Mouse (Mus musculus) heart, embryonic 15.5 days (tissue): ENCODE results near the gene Rnf216. TPM values are rescaled to one million over a fixed set of nuclear protein-coding genes. Genes with fewer than 3 reads are reported as not detected.

ENCODE experiments used
- ATAC-seq: fragments of 200-750 bp; cut with Nextera tagmentation; replicated peaks from 2 replicates; pipeline ENCODE4 v1.8.0; 2017; ENCODE audit warnings: low read depth, moderate TSS enrichment; ENCODE audit not compliant: insufficient number of reproducible peaks, insufficient read depth, low FRiP score
- H3K27ac ChIP-seq: fragments of 300-500 bp; sonication (generic); 2 replicates; pipeline ENCODE4 v1.5.1; 2015; ENCODE audit warnings: mild to moderate bottlenecking, inconsistent platforms
- H3K27me3 ChIP-seq: fragments of 300-500 bp; sonication (generic); 2 replicates; pipeline ENCODE4 v1.6.1; 2015; ENCODE audit warnings: inconsistent platforms
- H3K36me3 ChIP-seq: fragments of 300-500 bp; sonication (generic); 2 replicates; pipeline ENCODE4 v1.6.1; 2015; ENCODE audit warnings: mild to moderate bottlenecking, inconsistent platforms
- H3K4me1 ChIP-seq: fragments of 300-500 bp; sonication (generic); replicated peaks from 2 replicates; pipeline ENCODE4 v1.6.1; 2015; ENCODE audit warnings: inconsistent platforms
- H3K4me2 ChIP-seq: fragments of 300-500 bp; sonication (generic); 2 replicates; pipeline ENCODE4 v1.6.1; 2015; ENCODE audit warnings: inconsistent platforms, mild to moderate bottlenecking, moderate library complexity
- H3K4me3 ChIP-seq: fragments of 300-500 bp; sonication (generic); 2 replicates; pipeline ENCODE4 v1.5.1; 2015; ENCODE audit warnings: mild to moderate bottlenecking, inconsistent platforms
- H3K9ac ChIP-seq: fragments of 300-500 bp; sonication (generic); 2 replicates; pipeline ENCODE4 v1.6.1; 2015; ENCODE audit warnings: mild to moderate bottlenecking, inconsistent platforms
- H3K9me3 ChIP-seq: fragments of 300-500 bp; sonication (generic); replicated peaks from 2 replicates; pipeline ENCODE4 v1.6.1; 2016; ENCODE audit warnings: inconsistent platforms
- WGBS: fragments of 180-500 bp; shearing (Covaris S2); methylation state at CpG from one replicate; pipeline ENCODE4 v1.1.7; 2015; ENCODE audit warnings: mixed read lengths; 5-methylcytosine and 5-hydroxymethylcytosine counted together
- polyA plus RNA-seq: library from polyadenylated mRNA; unstranded; fragments of >200 nt; fragmentation: Nextera tagmentation; extraction: Ambion mirVana; gene quantifications from 2 replicates; pipeline ENCODE4 v1.2.1, GENCODE M21; 2015

The Rnf216 gene
- polyA plus RNA-seq, 1 experiment from 2014 or later: 23.9 TPM

GRCm38 (mm10) chr5:142974598-142975121, 138.1 kb downstream of the Rnf216 start:
- Histone ChIP-seq H3K27ac (0 out of 2 replicates have a peak overlapping the region, but pooled peaks have one; percentile 2), H3K36me3 (peaks cover 23% of the 10 kb centered on the region), H3K9me3 (no peaks in the 10 kb centered on the region), H3K4me2 (peak overlapping the region; percentile 49), H3K27me3 (no peaks in the 10 kb centered on the region), H3K9ac (no peak overlapping the region), H3K4me1 (peaks cover 17% of the 10 kb centered on the region), H3K4me3 (peak overlapping the region; percentile 16)
- 6% methylated on average over 18 of the region's 18 CpGs for WGBS
- ATAC-seq: peak; percentile 62; the same call in 1 of the 2 replicates

- ATAC-seq: no peak
- no peak overlapping the region for H3K4me3 ChIP-seq
- no peak overlapping the region for H3K4me2 ChIP-seq
- WGBS: 53% methylated on average over 3 of the region's 3 CpGs
- H3K9me3 ChIP-seq: no peaks in the 10 kb centered on the region
- H3K27ac ChIP-seq: 0 out of 2 replicates have a peak overlapping the region, but pooled peaks have one; percentile 2
- H3K9ac ChIP-seq: no peak overlapping the region
- no peaks in the 10 kb centered on the region for H3K27me3 ChIP-seq
- H3K36me3 ChIP-seq: peaks cover 28% of the 10 kb centered on the region
- peaks cover 17% of the 10 kb centered on the region for H3K4me1 ChIP-seq
Measured at GRCm38 (mm10) chr5:142973971-142974370, 138.8 kb downstream of the Rnf216 start.

- WGBS: 90% methylated on average over 14 of the region's 14 CpGs
- Histone ChIP-seq H3K4me2 (no peak overlapping the region), H3K9me3 (no peaks in the 10 kb centered on the region), H3K27me3 (no peaks in the 10 kb centered on the region), H3K9ac (no peak overlapping the region), H3K27ac (no peak overlapping the region), H3K36me3 (peaks cover 31% of the 10 kb centered on the region), H3K4me3 (no peak overlapping the region), H3K4me1 (peaks cover 15% of the 10 kb centered on the region)
- no peak for ATAC-seq
Measured at GRCm38 (mm10) chr5:142968411-142968810, 144.4 kb downstream of the Rnf216 start.

DNA sequence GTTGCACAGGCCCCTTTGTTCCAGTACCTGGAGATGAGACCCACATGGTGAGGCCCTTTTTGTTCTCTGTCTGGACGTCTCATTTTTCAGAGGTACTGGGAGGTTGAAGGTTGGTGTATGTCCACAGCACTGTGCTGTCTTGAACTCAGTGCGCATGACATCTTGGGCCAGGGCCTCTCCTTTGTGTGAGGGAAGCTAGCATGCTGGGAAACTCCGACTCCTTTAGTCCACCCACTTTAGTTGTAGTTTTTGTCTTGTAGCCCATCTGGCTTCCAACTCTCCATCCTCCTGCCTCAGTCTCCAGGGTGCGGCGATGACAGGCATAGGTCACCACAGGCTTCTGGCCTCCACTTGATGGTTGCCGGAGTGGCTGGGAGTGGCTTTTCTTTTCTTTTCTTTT, 148.1 kb downstream of the Rnf216 start:
- Histone ChIP-seq H3K9ac (no peak overlapping the region), H3K36me3 (peaks cover 7% of the 10 kb centered on the region), H3K27me3 (peaks cover 4% of the 10 kb centered on the region; the same call in 1 of the 2 replicates), H3K4me2 (peak overlapping the region; percentile 94), H3K4me3 (0 out of 2 replicates have a peak overlapping the region, but pooled peaks have one; percentile 81), H3K4me1 (peaks cover 49% of the 10 kb centered on the region), H3K9me3 (no peaks in the 10 kb centered on the region), H3K27ac (no peak overlapping the region; the same call in 1 of the 2 replicates)
- ATAC-seq: no peak
- WGBS: 86% methylated on average over 6 of the region's 6 CpGs

- no peak for ATAC-seq
- H3K9me3 ChIP-seq: no peaks in the 10 kb centered on the region
- WGBS: 52% methylated on average over 17 of the region's 17 CpGs
- H3K4me1 ChIP-seq: peaks cover 50% of the 10 kb centered on the region
- 0 out of 2 replicates have a peak overlapping the region, but pooled peaks have one; percentile 85 for H3K9ac ChIP-seq
- peak overlapping the region; percentile 81 for H3K4me3 ChIP-seq
- H3K27me3 ChIP-seq: peaks cover 4% of the 10 kb centered on the region; the same call in 1 of the 2 replicates
- peak overlapping the region; percentile 87 for H3K27ac ChIP-seq
- H3K4me2 ChIP-seq: peak overlapping the region; percentile 94
- 0 out of 2 replicates have a peak, but pooled peaks cover 3% of the 10 kb centered on the region for H3K36me3 ChIP-seq
Measured at GRCm38 (mm10) chr5:142963705-142964494, 148.9 kb downstream of the Rnf216 start.

DNA sequence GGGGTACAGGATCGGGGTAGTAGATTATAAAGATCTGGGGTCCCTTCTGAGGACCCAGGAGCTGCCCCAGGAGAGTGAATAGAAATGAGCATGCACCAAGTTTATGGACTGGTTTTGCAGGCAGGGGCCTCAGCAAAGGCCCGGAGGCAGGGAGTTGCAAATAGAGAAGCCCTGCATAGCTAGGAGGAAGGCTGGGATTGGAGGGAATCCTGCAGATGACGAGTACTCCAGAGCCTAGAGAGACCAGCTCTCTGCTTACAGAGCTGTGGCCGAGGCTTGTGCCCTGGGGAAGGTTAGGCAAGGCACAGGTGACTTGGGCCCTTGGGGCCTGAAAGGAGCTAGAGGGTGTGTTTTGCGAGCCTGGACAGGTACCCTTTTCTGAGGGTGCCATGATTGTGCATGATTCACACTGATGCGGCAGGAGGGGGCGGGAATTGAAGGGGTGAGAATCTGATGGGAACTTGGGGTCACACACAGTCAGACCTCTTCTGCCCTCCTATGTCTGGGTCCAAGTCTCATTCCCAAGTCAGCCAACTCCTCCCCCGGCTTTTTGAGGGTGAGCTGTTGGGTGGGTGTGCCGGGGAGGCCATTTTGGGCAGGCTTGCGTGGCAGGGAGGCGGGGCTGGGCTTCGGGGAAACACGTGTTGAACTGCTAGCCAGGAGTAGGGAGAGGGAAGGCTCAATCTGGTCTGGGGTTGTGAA, 149.6 kb downstream of the Rnf216 start:
- Histone ChIP-seq H3K9ac (peak overlapping the region; percentile 85; the same call in 1 of the 2 replicates), H3K27me3 (peaks cover 4% of the 10 kb centered on the region; the same call in 1 of the 2 replicates), H3K4me2 (peak overlapping the region; percentile 94), H3K27ac (peak overlapping the region; percentile 87), H3K36me3 (0 out of 2 replicates have a peak, but pooled peaks cover 3% of the 10 kb centered on the region), H3K4me3 (peak overlapping the region; percentile 81), H3K9me3 (no peaks in the 10 kb centered on the region), H3K4me1 (peaks cover 50% of the 10 kb centered on the region)
- no peak for ATAC-seq
- WGBS: 21% methylated on average over 13 of the region's 13 CpGs

GRCm38 (mm10) chr5:142962444-142962961, 150.3 kb downstream of the Rnf216 start:
- Histone ChIP-seq H3K27ac (peak overlapping the region; percentile 87), H3K27me3 (peaks cover 4% of the 10 kb centered on the region; the same call in 1 of the 2 replicates), H3K4me2 (peak overlapping the region; percentile 94), H3K4me3 (peak overlapping the region; percentile 81), H3K9me3 (no peaks in the 10 kb centered on the region), H3K36me3 (no peaks in the 10 kb centered on the region), H3K4me1 (peaks cover 50% of the 10 kb centered on the region), H3K9ac (peak overlapping the region; percentile 85)
- WGBS: 20% methylated on average over 11 of the region's 11 CpGs
- no peak for ATAC-seq

GRCm38 (mm10) chr5:142961881-142962443, 150.8 kb downstream of the Rnf216 start:
- peak overlapping the region; percentile 87 for H3K27ac ChIP-seq
- peaks cover 4% of the 10 kb centered on the region; the same call in 1 of the 2 replicates for H3K27me3 ChIP-seq
- 2% methylated on average over 43 of the region's 43 CpGs for WGBS
- H3K9ac ChIP-seq: peak overlapping the region; percentile 85
- ATAC-seq: peak; percentile 74
- H3K4me1 ChIP-seq: peaks cover 50% of the 10 kb centered on the region
- no peaks in the 10 kb centered on the region for H3K9me3 ChIP-seq
- H3K36me3 ChIP-seq: no peaks in the 10 kb centered on the region
- H3K4me2 ChIP-seq: peak overlapping the region; percentile 94
- peak overlapping the region; percentile 81 for H3K4me3 ChIP-seq

DNA sequence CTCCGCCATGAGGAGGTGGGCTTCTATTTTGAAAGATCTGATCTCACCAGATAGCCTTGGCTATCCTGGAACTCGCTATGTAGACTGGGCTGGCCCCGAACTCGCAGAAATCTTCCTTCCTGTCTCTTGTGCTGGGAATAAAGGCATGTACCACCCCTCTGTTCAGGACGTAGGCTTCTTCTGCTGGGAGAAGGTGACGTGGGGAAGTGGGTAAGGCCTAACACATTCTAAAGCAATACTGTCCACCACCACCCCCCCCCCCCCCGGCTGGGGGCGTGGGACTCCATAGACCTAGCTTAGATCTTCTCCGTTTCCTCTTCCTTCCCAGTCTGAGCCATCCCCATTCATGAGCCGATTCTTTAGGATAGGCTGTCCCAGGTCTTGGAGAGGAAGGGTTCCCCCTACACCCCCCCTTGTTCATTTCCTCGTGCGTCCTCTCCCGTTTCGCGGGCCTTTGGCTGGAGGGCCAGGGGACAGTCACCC, 151.4 kb downstream of the Rnf216 start:
- peak overlapping the region; percentile 85 for H3K9ac ChIP-seq
- peak overlapping the region; percentile 94 for H3K4me2 ChIP-seq
- peak overlapping the region; percentile 81 for H3K4me3 ChIP-seq
- no peaks in the 10 kb centered on the region for H3K36me3 ChIP-seq
- H3K27me3 ChIP-seq: peaks cover 4% of the 10 kb centered on the region; the same call in 1 of the 2 replicates
- H3K27ac ChIP-seq: peak overlapping the region; percentile 87
- peak; percentile 54 for ATAC-seq
- 5% methylated on average over 13 of the region's 15 CpGs for WGBS
- H3K4me1 ChIP-seq: peaks cover 50% of the 10 kb centered on the region
- no peaks in the 10 kb centered on the region for H3K9me3 ChIP-seq

GRCm38 (mm10) chr5:142960775-142961271, 152.0 kb downstream of the Rnf216 start:
- H3K36me3 ChIP-seq: no peaks in the 10 kb centered on the region
- H3K4me2 ChIP-seq: peak overlapping the region; percentile 94
- under 1% methylated on average over 59 of the region's 59 CpGs for WGBS
- no peaks in the 10 kb centered on the region for H3K9me3 ChIP-seq
- no peak for ATAC-seq
- H3K9ac ChIP-seq: peak overlapping the region; percentile 85
- H3K4me1 ChIP-seq: peaks cover 46% of the 10 kb centered on the region
- H3K27ac ChIP-seq: peak overlapping the region; percentile 87
- peak overlapping the region; percentile 81 for H3K4me3 ChIP-seq
- peaks cover 4% of the 10 kb centered on the region; the same call in 1 of the 2 replicates for H3K27me3 ChIP-seq
